Mouse (Mus musculus): ENCODE measurements around the gene Nr2f6. TPM values are rescaled to one million over a fixed set of nuclear protein-coding genes. Genes with fewer than 3 reads are reported as not detected.

The Nr2f6 gene
- polyA plus RNA-seq, 1 experiment from 2014 or later, result 81.1 TPM

- Histone ChIP-seq H3K9ac (peak overlapping the region; percentile 20; the same call in 1 of the 2 replicates), H3K4me1 (replicated peaks) (peaks cover 36% of the 10 kb centered on the region), H3K27me3 (replicated peaks) (no peaks in the 10 kb centered on the region), H3K4me3 (replicated peaks) (no peak overlapping the region; the same call in 1 of the 2 replicates), H3K36me3 (no peaks in the 10 kb centered on the region), H3K9me3 (no peaks in the 10 kb centered on the region), H3K4me2 (replicated peaks) (peak overlapping the region; percentile 90), H3K27ac (peak overlapping the region; percentile 98)
- no peak for ATAC-seq
- WGBS, result 30% methylated on average over 12 of the region's 12 CpGs
Measured at GRCm38 (mm10) chr8:71383396-71383795, 1.6 kb upstream of the Nr2f6 start.

- ATAC-seq, result peak; percentile 88
- H3K9me3 ChIP-seq, result no peaks in the 10 kb centered on the region
- H3K9ac ChIP-seq, result peak overlapping the region; percentile 92
- WGBS, result 1% methylated on average over 71 of the region's 80 CpGs
- H3K27ac ChIP-seq, result peak overlapping the region; percentile 98
- H3K4me1 ChIP-seq (replicated peaks), result peaks cover 38% of the 10 kb centered on the region
- peak overlapping the region; percentile 90 for H3K4me2 ChIP-seq (replicated peaks)
- H3K4me3 ChIP-seq (replicated peaks), result peak overlapping the region; percentile 88
- no peaks in the 10 kb centered on the region for H3K27me3 ChIP-seq (replicated peaks)
- peaks cover 5% of the 10 kb centered on the region for H3K36me3 ChIP-seq
Measured at GRCm38 (mm10) chr8:71381971-71382961, 506 bp upstream of the Nr2f6 start.

GRCm38 (mm10) chr8:71380178-71381171, 1.3 kb downstream of the Nr2f6 start:
- ATAC-seq, result no peak
- peak overlapping the region; percentile 88 for H3K4me3 ChIP-seq (replicated peaks)
- H3K27me3 ChIP-seq (replicated peaks), result no peaks in the 10 kb centered on the region
- H3K4me2 ChIP-seq (replicated peaks), result peak overlapping the region; percentile 90
- peaks cover 15% of the 10 kb centered on the region for H3K36me3 ChIP-seq
- H3K9ac ChIP-seq, result peak overlapping the region; percentile 92
- peak overlapping the region; percentile 94 for H3K27ac ChIP-seq
- H3K4me1 ChIP-seq (replicated peaks), result peaks cover 56% of the 10 kb centered on the region
- H3K9me3 ChIP-seq, result no peaks in the 10 kb centered on the region
- WGBS, result under 1% methylated on average over 70 of the region's 72 CpGs

GRCm38 (mm10) chr8:71379512-71380075, 2.2 kb downstream of the Nr2f6 start:
- H3K9ac ChIP-seq, result peak overlapping the region; percentile 92
- H3K4me2 ChIP-seq (replicated peaks), result peak overlapping the region; percentile 90
- no peak for ATAC-seq
- H3K4me3 ChIP-seq (replicated peaks), result peak overlapping the region; percentile 88
- H3K27ac ChIP-seq, result 0 out of 2 replicates have a peak overlapping the region, but pooled peaks have one; percentile 4
- H3K4me1 ChIP-seq (replicated peaks), result peaks cover 61% of the 10 kb centered on the region
- no peaks in the 10 kb centered on the region for H3K9me3 ChIP-seq
- 38% methylated on average over 3 of the region's 3 CpGs for WGBS
- peaks cover 21% of the 10 kb centered on the region for H3K36me3 ChIP-seq
- no peaks in the 10 kb centered on the region for H3K27me3 ChIP-seq (replicated peaks)

- Histone ChIP-seq H3K9me3 (no peaks in the 10 kb centered on the region), H3K36me3 (peaks cover 25% of the 10 kb centered on the region), H3K4me3 (replicated peaks) (peak overlapping the region; percentile 88), H3K27me3 (replicated peaks) (no peaks in the 10 kb centered on the region), H3K4me2 (replicated peaks) (peak overlapping the region; percentile 90), H3K27ac (0 out of 2 replicates have a peak overlapping the region, but pooled peaks have one; percentile 4), H3K4me1 (replicated peaks) (peaks cover 60% of the 10 kb centered on the region), H3K9ac (peak overlapping the region; percentile 92)
- no peak for ATAC-seq
- WGBS, result 73% methylated on average over 4 of the region's 4 CpGs
Measured at GRCm38 (mm10) chr8:71379008-71379407, 2.8 kb downstream of the Nr2f6 start.

- H3K9me3 ChIP-seq, result no peaks in the 10 kb centered on the region
- peak overlapping the region; percentile 27; the same call in 1 of the 2 replicates for H3K9ac ChIP-seq
- peak overlapping the region; percentile 20; the same call in 1 of the 2 replicates for H3K4me3 ChIP-seq (replicated peaks)
- H3K27ac ChIP-seq, result peak overlapping the region; percentile 64; the same call in 1 of the 2 replicates
- ATAC-seq, result no peak
- peaks cover 44% of the 10 kb centered on the region for H3K4me1 ChIP-seq (replicated peaks)
- 58% methylated on average over 8 of the region's 8 CpGs for WGBS
- H3K36me3 ChIP-seq, result peaks cover 25% of the 10 kb centered on the region
- peak overlapping the region; percentile 61 for H3K4me2 ChIP-seq (replicated peaks)
- H3K27me3 ChIP-seq (replicated peaks), result no peaks in the 10 kb centered on the region
Measured at GRCm38 (mm10) chr8:71376423-71377030, 5.2 kb downstream of the Nr2f6 start.

GRCm38 (mm10) chr8:71375581-71376422, 6.0 kb downstream of the Nr2f6 start:
- 14% methylated on average over 74 of the region's 74 CpGs for WGBS

GRCm38 (mm10) chr8:71374616-71375206, 7.0 kb downstream of the Nr2f6 start:
- Histone ChIP-seq H3K27ac (peak overlapping the region; percentile 64; the same call in 1 of the 2 replicates), H3K9me3 (no peaks in the 10 kb centered on the region), H3K4me3 (replicated peaks) (no peak overlapping the region), H3K9ac (no peak overlapping the region), H3K4me2 (replicated peaks) (no peak overlapping the region), H3K4me1 (replicated peaks) (peaks cover 42% of the 10 kb centered on the region), H3K27me3 (replicated peaks) (no peaks in the 10 kb centered on the region), H3K36me3 (peaks cover 25% of the 10 kb centered on the region)
- no peak for ATAC-seq
- 82% methylated on average over 17 of the region's 17 CpGs for WGBS

More at GRCm38 (mm10) chr8:71375581-71376422, 6.0 kb downstream of the Nr2f6 start:
- Histone ChIP-seq H3K27ac (peak overlapping the region; percentile 64), H3K4me2 (replicated peaks) (peak overlapping the region; percentile 61), H3K36me3 (peaks cover 25% of the 10 kb centered on the region), H3K4me1 (replicated peaks) (peaks cover 45% of the 10 kb centered on the region), H3K9ac (peak overlapping the region; percentile 27), H3K27me3 (replicated peaks) (no peaks in the 10 kb centered on the region), H3K9me3 (no peaks in the 10 kb centered on the region), H3K4me3 (replicated peaks) (peak overlapping the region; percentile 20)
- peak; percentile 52 for ATAC-seq

GRCm38 (mm10) chr8:71373000-71373399, 8.8 kb downstream of the Nr2f6 start:
- Histone ChIP-seq H3K4me3 (replicated peaks) (no peak overlapping the region), H3K36me3 (peaks cover 30% of the 10 kb centered on the region), H3K9me3 (no peaks in the 10 kb centered on the region), H3K27ac (no peak overlapping the region), H3K4me2 (replicated peaks) (no peak overlapping the region), H3K9ac (no peak overlapping the region), H3K4me1 (replicated peaks) (peaks cover 28% of the 10 kb centered on the region), H3K27me3 (replicated peaks) (no peaks in the 10 kb centered on the region)
- 90% methylated on average over 3 of the region's 3 CpGs for WGBS
- no peak for ATAC-seq

- no peak overlapping the region for H3K9ac ChIP-seq
- no peaks in the 10 kb centered on the region for H3K27me3 ChIP-seq (replicated peaks)
- peaks cover 25% of the 10 kb centered on the region for H3K36me3 ChIP-seq
- 82% methylated on average over 12 of the region's 12 CpGs for WGBS
- H3K27ac ChIP-seq, result no peak overlapping the region
- no peak for ATAC-seq
- H3K4me1 ChIP-seq (replicated peaks), result peaks cover 31% of the 10 kb centered on the region
- no peak overlapping the region for H3K4me2 ChIP-seq (replicated peaks)
- H3K4me3 ChIP-seq (replicated peaks), result no peak overlapping the region
- no peaks in the 10 kb centered on the region for H3K9me3 ChIP-seq
Measured at GRCm38 (mm10) chr8:71372427-71372826, 9.3 kb downstream of the Nr2f6 start.

Measured in intestine, embryonic 15.5 days (tissue).